Mouse (Mus musculus) ES-E14 (cell line): Measurements from ENCODE around the gene Tpst2. TPM values are rescaled to one million over a fixed set of nuclear protein-coding genes. Genes with fewer than 3 reads are reported as not detected.
"Not testable (repeated sequence)": the region's sequence is repeated elsewhere in the genome, so short reads cannot be mapped to it uniquely, and the experiment has no call there.

Source experiments
- DNase-seq: peaks from one replicate; pipeline ENCODE4 v3.0.0-alpha.2; 2013; ENCODE audit warnings: low read depth, low spot score
- H3K27ac ChIP-seq: 2 replicates; pipeline ENCODE4 v1.5.1; 2012; ENCODE audit warnings: low read depth, mild to moderate bottlenecking, low read length, moderate library complexity, mixed read lengths; ENCODE audit not compliant: poor library complexity, insufficient read depth, severe bottlenecking
- H3K36me3 ChIP-seq: 2 replicates; pipeline ENCODE4 v1.6.1; 2012; ENCODE audit warnings: mild to moderate bottlenecking, low read length, moderate library complexity, mixed read lengths; ENCODE audit not compliant: control insufficient read depth, poor library complexity, insufficient read depth, severe bottlenecking
- H3K4me1 ChIP-seq, 2 experiments: fragments of 150-350 bp in 1 of 2; sonication (generic) in 1 of 2; 2 replicates each; pipeline ENCODE4 v1.6.1; 2012; ENCODE audit warnings: low read length in 2 of 2, mild to moderate bottlenecking in 1 of 2, mixed read lengths in 1 of 2; ENCODE audit not compliant: control insufficient read depth in 2 of 2, insufficient read depth in 2 of 2, poor library complexity in 1 of 2
- H3K4me3 ChIP-seq, 2 experiments: fragments of 150-350 bp in 1 of 2; sonication (generic) in 1 of 2; 2 replicates each; pipeline ENCODE4 v1.5.1; 2012; ENCODE audit warnings: low read length in 2 of 2, low read depth in 1 of 2, mild to moderate bottlenecking in 1 of 2, mixed read lengths in 1 of 2; ENCODE audit not compliant: insufficient read depth in 1 of 2, poor library complexity in 1 of 2, severe bottlenecking in 1 of 2
- H3K9ac ChIP-seq: 2 replicates; pipeline ENCODE4 v1.6.1; 2012; ENCODE audit warnings: low read depth, mild to moderate bottlenecking, low read length, mixed read lengths; ENCODE audit not compliant: poor library complexity, insufficient read depth, severe bottlenecking
- H3K9me3 ChIP-seq: fragments of 150-350 bp; sonication (generic); 2 replicates; pipeline ENCODE4 v1.6.1; 2012; ENCODE audit warnings: low read depth, mild to moderate bottlenecking, low read length; ENCODE audit not compliant: control insufficient read depth, insufficient read depth
- CHD2 ChIP-seq: IDR thresholded peaks from 2 replicates; pipeline ENCODE4 v1.6.1; 2014; ENCODE audit warnings: mild to moderate bottlenecking, low read depth, low read length, inconsistent platforms
- HCFC1 ChIP-seq: IDR thresholded peaks from 2 replicates; pipeline ENCODE4 v1.6.1; 2012; ENCODE audit warnings: low read length, inconsistent platforms, borderline replicate concordance; ENCODE audit not compliant: insufficient read depth
- MAFK ChIP-seq: IDR thresholded peaks from 2 replicates; pipeline ENCODE4 v1.6.1; 2014; ENCODE audit warnings: mild to moderate bottlenecking, low read depth, low read length, inconsistent platforms; ENCODE audit not compliant: insufficient read depth
- ZC3H11A ChIP-seq: IDR thresholded peaks from 2 replicates; pipeline ENCODE4 v1.6.1; 2012; ENCODE audit warnings: low read depth, mild to moderate bottlenecking, inconsistent platforms, low read length, borderline replicate concordance
- ZNF384 ChIP-seq: IDR thresholded peaks from 2 replicates; pipeline ENCODE4 v1.6.1; 2012; ENCODE audit warnings: low read depth, low read length, inconsistent platforms
- in situ Hi-C, 2 experiments: fragments of 600-800 bp; cut with MboI; formaldehyde crosslinking; loops; one replicate each; pipeline ENCODE4 v1.15.1; 2025; ENCODE audit warnings: low sequenced_read_pairs in 2 of 2, inconsistent platforms in 1 of 2; ENCODE audit not compliant: unreplicated experiment in 2 of 2
- total RNA-seq: library from RNA; depleted of rRNA; stranded (reverse); fragments of 300-350 nt; gene quantifications from 2 replicates; pipeline ENCODE4 v1.2.3, GENCODE M21; 2012

The Tpst2 gene
- total RNA-seq, 1 experiment: 82.7 TPM

GRCm38 (mm10) chr5:112305842-112306241 is 29.4 kb downstream of the Tpst2 start:
- in situ Hi-C loops: no loop called here
- H3K27ac ChIP-seq: no peak overlapping the region
- TF ChIP-seq ZNF384: no peak
- TF ChIP-seq ZC3H11A: no peak
- no peak for TF ChIP-seq MAFK
- TF ChIP-seq CHD2: no peak
- TF ChIP-seq HCFC1: no peak

GRCm38 (mm10) chr5:112313222-112313885 is 36.9 kb downstream of the Tpst2 start:
- DNase-seq: no peak
- H3K9ac ChIP-seq: no peak overlapping the region
- in situ Hi-C loops: no loop called here
- no peak overlapping the region for H3K27ac ChIP-seq
- no peaks in the 10 kb centered on the region; a peak in 1 of 4 replicates for H3K4me1 ChIP-seq
- TF ChIP-seq ZNF384: no peak
- no peak for TF ChIP-seq HCFC1
- TF ChIP-seq CHD2: no peak
- no peak for TF ChIP-seq MAFK
- no peak for TF ChIP-seq ZC3H11A
- H3K36me3 ChIP-seq: peaks cover 23% of the 10 kb centered on the region
- H3K4me3 ChIP-seq: no peak overlapping the region
- no peaks in the 10 kb centered on the region for H3K9me3 ChIP-seq

More at GRCm38 (mm10) chr5:112305842-112306241, 29.4 kb downstream of the Tpst2 start:
- peaks cover 0 to 5% of the 10 kb centered on the region in 2 experiments; a peak in 1 of 4 replicates for H3K4me1 ChIP-seq
- peaks cover 21% of the 10 kb centered on the region for H3K36me3 ChIP-seq
- H3K4me3 ChIP-seq: no peak overlapping the region
- DNase-seq: no peak
- H3K9me3 ChIP-seq: no peaks in the 10 kb centered on the region
- no peak overlapping the region for H3K9ac ChIP-seq

- no peak for DNase-seq
- in situ Hi-C loops: no loop called here
- no peak overlapping the region for H3K27ac ChIP-seq
- H3K9me3 ChIP-seq: no peaks in the 10 kb centered on the region
- H3K4me3 ChIP-seq: no peak overlapping the region
- peaks cover 4% of the 10 kb centered on the region for H3K36me3 ChIP-seq
- TF ChIP-seq CHD2: no peak
- no peak for TF ChIP-seq MAFK
- no peak for TF ChIP-seq HCFC1
- TF ChIP-seq ZNF384: no peak
- no peak for TF ChIP-seq ZC3H11A
- H3K9ac ChIP-seq: no peak overlapping the region
- peaks cover 0 to 4% of the 10 kb centered on the region in 2 experiments; a peak in 2 of 4 replicates for H3K4me1 ChIP-seq
Observed at GRCm38 (mm10) chr5:112316468-112316867, 40.0 kb downstream of the Tpst2 start.

GRCm38 (mm10) chr5:112317328-112317727 is 40.8 kb downstream of the Tpst2 start:
- Histone ChIP-seq H3K9ac (no peak overlapping the region), H3K36me3 (peaks cover 4% of the 10 kb centered on the region), H3K4me1 (peaks cover 0 to 4% of the 10 kb centered on the region in 2 experiments; a peak in 2 of 4 replicates), H3K9me3 (no peaks in the 10 kb centered on the region), H3K4me3 (no peak overlapping the region), H3K27ac (no peak overlapping the region)
- DNase-seq: no peak
- in situ Hi-C loops: no loop called here
- TF ChIP-seq HCFC1 (no peak), ZNF384 (no peak), MAFK (no peak), ZC3H11A (no peak), CHD2 (no peak)

- in situ Hi-C loops, H3K36me3 ChIP-seq, H3K27ac ChIP-seq, H3K9ac ChIP-seq, H3K9me3 ChIP-seq, H3K4me3 ChIP-seq, H3K4me1 ChIP-seq: not testable (repeated sequence)
- peak; percentile 77 for DNase-seq
Observed at GRCm38 (mm10) chr5:112319343-112319742, 42.9 kb downstream of the Tpst2 start.
